Mouse (Mus musculus): Measurements from ENCODE around the gene Cfap97. TPM values are rescaled to one million over a fixed set of nuclear protein-coding genes. Genes with fewer than 3 reads are reported as not detected.
"Not testable (repeated sequence)": the region's sequence is repeated elsewhere in the genome, so short reads cannot be mapped to it uniquely, and the experiment has no call there.

Gene Cfap97
- polyA plus RNA-seq, 1 experiment = 8.1 TPM

- WGBS = 97% methylated on average over 2 of the region's 2 CpGs
- H3K4me3 ChIP-seq (ENCODE audit: control insufficient read depth, insufficient read depth, low read length) = no peak overlapping the region
- no peaks in the 10 kb centered on the region; the same call in none of the 2 replicates for H3K36me3 ChIP-seq (ENCODE audit: control insufficient read depth, insufficient read depth, low read length)
- no peaks in the 10 kb centered on the region for H3K27me3 ChIP-seq (ENCODE audit: control insufficient read depth, insufficient read depth, low read length)
- no peak for TF ChIP-seq CTCF (IDR thresholded peaks at IDR 0.05; ENCODE audit: borderline replicate concordance, control insufficient read depth, extremely low read depth, insufficient read depth, low read length, poor library complexity)
- TF ChIP-seq POLR2A (IDR thresholded peaks at IDR 0.05; ENCODE audit: control insufficient read depth, extremely low read depth, insufficient read depth, low read length, poor library complexity) = no peak
- DNase-seq = no peak
- H3K27ac ChIP-seq (ENCODE audit: control insufficient read depth, insufficient read depth, low read length) = no peak overlapping the region
- no peaks in the 10 kb centered on the region for H3K4me1 ChIP-seq (replicated peaks; ENCODE audit: control insufficient read depth, insufficient read depth, low read length)
Measured at GRCm38 (mm10) chr8:46122498-46122897, 29.1 kb upstream of the Cfap97 start.

GRCm38 (mm10) chr8:46130426-46130825 is 21.1 kb upstream of the Cfap97 start:
- Histone ChIP-seq H3K27me3 (ENCODE audit: control insufficient read depth, insufficient read depth, low read length) (no peaks in the 10 kb centered on the region), H3K27ac (ENCODE audit: control insufficient read depth, insufficient read depth, low read length) (no peak overlapping the region), H3K4me1 (replicated peaks; ENCODE audit: control insufficient read depth, insufficient read depth, low read length) (no peaks in the 10 kb centered on the region), H3K4me3 (ENCODE audit: control insufficient read depth, insufficient read depth, low read length) (no peak overlapping the region), H3K36me3 (ENCODE audit: control insufficient read depth, insufficient read depth, low read length) (no peaks in the 10 kb centered on the region)
- WGBS = 90% methylated on average over 2 of the region's 2 CpGs
- DNase-seq = no peak
- TF ChIP-seq CTCF (IDR thresholded peaks at IDR 0.05; ENCODE audit: borderline replicate concordance, control insufficient read depth, extremely low read depth, insufficient read depth, low read length, poor library complexity) (no peak), POLR2A (IDR thresholded peaks at IDR 0.05; ENCODE audit: control insufficient read depth, extremely low read depth, insufficient read depth, low read length, poor library complexity) (no peak)

- H3K27ac ChIP-seq (ENCODE audit: control insufficient read depth, insufficient read depth, low read length); H3K27me3 ChIP-seq (ENCODE audit: control insufficient read depth, insufficient read depth, low read length); H3K4me3 ChIP-seq (ENCODE audit: control insufficient read depth, insufficient read depth, low read length); H3K36me3 ChIP-seq (ENCODE audit: control insufficient read depth, insufficient read depth, low read length); H3K4me1 ChIP-seq (replicated peaks; ENCODE audit: control insufficient read depth, insufficient read depth, low read length); DNase-seq: not testable (repeated sequence)
- WGBS = 96% methylated on average over 2 of the region's 2 CpGs
Measured at GRCm38 (mm10) chr8:46135546-46135945, 16.0 kb upstream of the Cfap97 start.

- peaks cover 1% of the 10 kb centered on the region for H3K4me1 ChIP-seq (replicated peaks; ENCODE audit: control insufficient read depth, insufficient read depth, low read length)
- no peak for TF ChIP-seq POLR2A (IDR thresholded peaks at IDR 0.05; ENCODE audit: control insufficient read depth, extremely low read depth, insufficient read depth, low read length, poor library complexity)
- TF ChIP-seq CTCF (IDR thresholded peaks at IDR 0.05; ENCODE audit: borderline replicate concordance, control insufficient read depth, extremely low read depth, insufficient read depth, low read length, poor library complexity) = no peak
- no peaks in the 10 kb centered on the region for H3K27me3 ChIP-seq (ENCODE audit: control insufficient read depth, insufficient read depth, low read length)
- H3K36me3 ChIP-seq (ENCODE audit: control insufficient read depth, insufficient read depth, low read length) = no peaks in the 10 kb centered on the region
- WGBS = 95% methylated on average over 1 of the region's 1 CpGs
- DNase-seq = no peak
- no peak overlapping the region for H3K27ac ChIP-seq (ENCODE audit: control insufficient read depth, insufficient read depth, low read length)
- no peak overlapping the region for H3K4me3 ChIP-seq (ENCODE audit: control insufficient read depth, insufficient read depth, low read length)
Measured at GRCm38 (mm10) chr8:46137336-46137735, 14.2 kb upstream of the Cfap97 start.

- no peak overlapping the region for H3K27ac ChIP-seq (ENCODE audit: control insufficient read depth, insufficient read depth, low read length)
- H3K36me3 ChIP-seq (ENCODE audit: control insufficient read depth, insufficient read depth, low read length) = no peaks in the 10 kb centered on the region
- 77% methylated on average over 10 of the region's 10 CpGs for WGBS
- H3K4me3 ChIP-seq (ENCODE audit: control insufficient read depth, insufficient read depth, low read length) = no peak overlapping the region
- peaks cover 2% of the 10 kb centered on the region for H3K4me1 ChIP-seq (replicated peaks; ENCODE audit: control insufficient read depth, insufficient read depth, low read length)
- H3K27me3 ChIP-seq (ENCODE audit: control insufficient read depth, insufficient read depth, low read length) = no peaks in the 10 kb centered on the region
- no peak for TF ChIP-seq POLR2A (IDR thresholded peaks at IDR 0.05; ENCODE audit: control insufficient read depth, extremely low read depth, insufficient read depth, low read length, poor library complexity)
- TF ChIP-seq CTCF (IDR thresholded peaks at IDR 0.05; ENCODE audit: borderline replicate concordance, control insufficient read depth, extremely low read depth, insufficient read depth, low read length, poor library complexity) = no peak
- DNase-seq = no peak
Measured at GRCm38 (mm10) chr8:46137843-46138596, 13.6 kb upstream of the Cfap97 start.

GRCm38 (mm10) chr8:46140376-46141120 is 11.0 kb upstream of the Cfap97 start:
- Histone ChIP-seq H3K36me3 (ENCODE audit: control insufficient read depth, insufficient read depth, low read length) (no peaks in the 10 kb centered on the region), H3K27ac (ENCODE audit: control insufficient read depth, insufficient read depth, low read length) (no peak overlapping the region), H3K27me3 (ENCODE audit: control insufficient read depth, insufficient read depth, low read length) (no peaks in the 10 kb centered on the region), H3K4me1 (replicated peaks; ENCODE audit: control insufficient read depth, insufficient read depth, low read length) (peaks cover 8% of the 10 kb centered on the region), H3K4me3 (ENCODE audit: control insufficient read depth, insufficient read depth, low read length) (no peak overlapping the region)
- 90% methylated on average over 9 of the region's 9 CpGs for WGBS
- TF ChIP-seq POLR2A (IDR thresholded peaks at IDR 0.05; ENCODE audit: control insufficient read depth, extremely low read depth, insufficient read depth, low read length, poor library complexity) (no peak), CTCF (IDR thresholded peaks at IDR 0.05; ENCODE audit: borderline replicate concordance, control insufficient read depth, extremely low read depth, insufficient read depth, low read length, poor library complexity) (no peak)
- no peak for DNase-seq

Data from thymus, adult 2 months (tissue).